13 mouse cellular contexts compared by ENCODE assay signal in genomic region chr10:59800826-59801501, GRCm38 (mm10).
DNase-seq lines count a peak whose midpoint lies in the region; ATAC-seq and TF ChIP-seq lines count a peak whose summit lies in the region.
"Had no signal": no experiment of that assay in that cellular context is flagged by ENCODE, and none has a peak within 500 bp of the region (broad histone marks: within the 10 kb centered on the region; RNA-seq: fewer than 3 reads in every experiment).

No protein-coding gene starts in this region.

- no peak overlapping the region for H3K4me3 ChIP-seq in bone marrow, adult 2 months (replicated peaks; ENCODE audit: control insufficient read depth, low read depth, low read length)
- H3K4me3 ChIP-seq in hindbrain, postnatal 0 days (ENCODE audit: low read length): no peak overlapping the region

- H3K36me3 ChIP-seq in hindbrain, postnatal 0 days (ENCODE audit: insufficient read depth, low read length): no peaks in the 10 kb centered on the region; the same call in 1 of the 2 replicates

- no peak overlapping the region for H3K9ac ChIP-seq in hindbrain, postnatal 0 days (replicated peaks; ENCODE audit: low read length)

- peak; percentile 19; the same call in 1 of the 2 replicates for ATAC-seq in hindbrain, postnatal 0 days
- ATAC-seq in megakaryocyte-erythroid progenitor cell, adult 5-6 weeks (replicated peaks; ENCODE audit: low FRiP score, low TSS enrichment, poor library complexity, severe bottlenecking): peak; percentile 99

- no peaks in the 10 kb centered on the region for H3K27me3 ChIP-seq in hindbrain, postnatal 0 days (ENCODE audit: insufficient read depth, low read length)
- H3K27me3 ChIP-seq: CH12.LX had no signal

- H3K4me1 ChIP-seq in bone marrow, adult 2 months (ENCODE audit: control insufficient read depth, insufficient read depth, low read length): peaks cover 2% of the 10 kb centered on the region; the same call in 1 of the 2 replicates
- 0 out of 2 replicates have a peak, but pooled peaks cover 9% of the 10 kb centered on the region for H3K4me1 ChIP-seq in hindbrain, postnatal 0 days (ENCODE audit: insufficient read depth, low read length)

- peak; percentile 74 for DNase-seq in c-Kit-positive CD71-positive TER-119-positive erythroid progenitor cells, embryonic 14.5 days (ENCODE audit: low spot score)
- no peak for DNase-seq in hindbrain, postnatal 0 days (ENCODE audit: low spot score)
- no peak for DNase-seq in right cerebral cortex, adult 18-20 months
- no peak for DNase-seq in ovary, adult 18-20 months (ENCODE audit: low spot score)
- no peak for DNase-seq in layer of hippocampus, postnatal 36 days
- DNase-seq in lung, postnatal 4 days: no peak
- DNase-seq: adrenal gland, postnatal 10 days; cerebellum, adult 18-20 months; right cerebral cortex, postnatal 14 days had no signal

- no peak for TF ChIP-seq POLR2A in bone marrow, adult 2 months (IDR thresholded peaks at IDR 0.05; ENCODE audit: borderline replicate concordance, control insufficient read depth, low read depth, low read length)

- no peak overlapping the region for H3K4me2 ChIP-seq in hindbrain, postnatal 0 days (ENCODE audit: low read depth, low read length)
- H3K4me2 ChIP-seq: heart, embryonic 11.5 days had no signal

- 70% methylated on average over 12 of the region's 12 CpGs for WGBS in bone marrow, adult 2 months
- WGBS in hindbrain, postnatal 0 days: 83% methylated on average over 12 of the region's 12 CpGs

- TF ChIP-seq CTCF in bone marrow, adult 2 months (IDR thresholded peaks at IDR 0.05; ENCODE audit: control insufficient read depth, insufficient read depth, low read length): no peak
- no peak for TF ChIP-seq CTCF in hindbrain, postnatal 0 days (IDR thresholded peaks at IDR 0.05; ENCODE audit: low read depth)

- H3K9me3 ChIP-seq in hindbrain, postnatal 0 days (ENCODE audit: low read length): no peaks in the 10 kb centered on the region

- H3K27ac ChIP-seq in bone marrow, adult 2 months (ENCODE audit: control insufficient read depth, insufficient read depth, low read depth, low read length, poor library complexity): peak overlapping the region; percentile 67
- peak overlapping the region; percentile 5; the same call in 1 of the 2 replicates for H3K27ac ChIP-seq in hindbrain, postnatal 0 days
